Mouse (Mus musculus) splenic B cell, adult 2 months (primary cell): ENCODE results near the gene Actr1b.
A peak's percentile ranks its signal among the peaks of the same experiment; 100 is the strongest.
"Not testable (repeated sequence)": the region's sequence is repeated elsewhere in the genome, so short reads cannot be mapped to it uniquely, and the experiment has no call there.

ENCODE experiments used
- DNase-seq: peaks from one replicate; pipeline ENCODE4 v3.0.0-alpha.2; 2011; ENCODE audit warnings: low read depth, low spot score
- H3K27me3 ChIP-seq: 2 replicates; pipeline ENCODE4 v1.6.1; 2012; ENCODE audit warnings: mild to moderate bottlenecking, low read length, moderate library complexity, mixed read lengths; ENCODE audit not compliant: control insufficient read depth, poor library complexity, insufficient read depth, severe bottlenecking
- H3K36me3 ChIP-seq: 2 replicates; pipeline ENCODE4 v1.6.1; 2012; ENCODE audit warnings: mild to moderate bottlenecking, low read length, moderate library complexity, mixed read lengths; ENCODE audit not compliant: control insufficient read depth, poor library complexity, insufficient read depth, severe bottlenecking

Actr1b gene

DNA sequence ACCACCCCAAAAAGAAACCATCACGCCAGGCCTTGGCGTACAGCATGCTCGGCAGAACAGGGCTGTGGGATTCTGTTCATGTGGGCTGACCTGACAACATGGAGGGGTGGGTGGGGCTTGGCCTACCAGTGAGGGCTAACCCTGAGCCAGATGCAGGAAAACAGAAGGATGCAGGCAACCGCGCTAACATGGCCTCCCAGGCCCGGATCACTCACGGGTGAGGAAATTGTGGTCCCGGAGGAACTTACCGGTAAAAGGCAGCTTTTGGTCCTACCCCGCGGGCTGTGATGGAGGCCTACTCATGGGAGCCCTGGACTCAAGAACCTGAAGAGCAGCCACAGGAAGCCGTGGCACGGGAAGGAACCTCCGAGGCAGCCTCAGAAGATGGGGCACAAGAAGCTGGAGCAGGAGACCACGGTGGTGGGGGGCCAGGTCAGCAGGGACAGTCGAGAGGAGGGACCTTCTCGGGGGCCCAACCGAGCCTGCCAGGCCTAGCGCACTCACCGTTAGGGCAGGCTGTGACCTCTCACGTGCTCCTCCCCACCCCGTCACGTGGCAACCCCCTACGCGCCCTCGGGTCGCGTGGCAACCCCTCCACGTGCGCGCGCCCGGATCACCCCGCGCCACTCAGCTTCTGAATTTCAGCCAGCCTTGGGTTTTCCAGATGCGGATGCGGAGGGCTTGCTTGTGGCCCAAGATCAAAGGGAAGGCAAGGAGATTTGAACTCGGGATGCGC, 31.4 kb downstream of the Actr1b start, which contains the start of gene Fam178b:
TSS of gene Fam178b (minus strand) at position 564 of the 736 bp plus-strand sequence.
- Histone ChIP-seq H3K27me3 (no peaks in the 10 kb centered on the region), H3K36me3 (no peaks in the 10 kb centered on the region)
- no peak for DNase-seq

DNA sequence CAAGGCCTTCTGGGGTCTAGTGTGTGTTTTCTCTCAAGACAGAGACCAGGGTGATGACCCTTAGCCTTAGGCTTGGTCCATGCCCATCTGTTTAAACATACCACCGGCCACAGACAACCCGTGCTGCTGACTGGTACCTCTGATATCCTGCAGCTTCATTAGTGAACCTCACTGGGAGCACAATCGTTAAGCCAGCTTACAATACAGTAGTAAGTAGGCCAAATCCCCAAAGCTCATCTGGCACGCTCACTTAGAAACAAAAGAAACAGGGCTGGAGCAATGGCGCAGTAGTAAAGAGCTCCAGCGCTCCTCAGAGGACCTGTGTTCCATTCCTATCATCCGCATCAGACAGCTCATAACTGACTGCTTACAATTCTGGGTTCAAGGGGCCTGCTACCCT, 33.3 kb downstream of the Actr1b start:
- DNase-seq = no peak
- no peaks in the 10 kb centered on the region for H3K36me3 ChIP-seq
- H3K27me3 ChIP-seq = no peaks in the 10 kb centered on the region

DNA sequence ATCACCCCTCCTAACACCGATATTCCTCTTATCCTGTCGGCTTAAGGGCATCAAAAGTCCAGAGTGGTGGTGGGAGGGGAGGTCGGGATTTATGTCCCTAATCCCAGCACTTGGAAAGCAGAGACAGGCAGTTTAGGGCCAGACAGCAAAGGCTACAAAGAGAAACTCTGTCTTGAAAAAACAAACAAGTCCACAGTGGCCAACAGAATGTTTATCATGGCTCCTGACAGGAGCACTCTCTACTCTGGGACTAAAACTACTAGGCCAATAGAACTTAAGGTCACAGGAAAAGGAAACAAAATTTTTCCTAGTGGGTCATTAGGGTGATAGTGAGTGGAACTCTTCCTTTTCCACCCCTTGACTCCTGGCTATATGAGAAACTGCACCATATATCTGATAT, 39.3 kb downstream of the Actr1b start:
- H3K27me3 ChIP-seq = no peaks in the 10 kb centered on the region
- no peak for DNase-seq
- H3K36me3 ChIP-seq = no peaks in the 10 kb centered on the region

DNA sequence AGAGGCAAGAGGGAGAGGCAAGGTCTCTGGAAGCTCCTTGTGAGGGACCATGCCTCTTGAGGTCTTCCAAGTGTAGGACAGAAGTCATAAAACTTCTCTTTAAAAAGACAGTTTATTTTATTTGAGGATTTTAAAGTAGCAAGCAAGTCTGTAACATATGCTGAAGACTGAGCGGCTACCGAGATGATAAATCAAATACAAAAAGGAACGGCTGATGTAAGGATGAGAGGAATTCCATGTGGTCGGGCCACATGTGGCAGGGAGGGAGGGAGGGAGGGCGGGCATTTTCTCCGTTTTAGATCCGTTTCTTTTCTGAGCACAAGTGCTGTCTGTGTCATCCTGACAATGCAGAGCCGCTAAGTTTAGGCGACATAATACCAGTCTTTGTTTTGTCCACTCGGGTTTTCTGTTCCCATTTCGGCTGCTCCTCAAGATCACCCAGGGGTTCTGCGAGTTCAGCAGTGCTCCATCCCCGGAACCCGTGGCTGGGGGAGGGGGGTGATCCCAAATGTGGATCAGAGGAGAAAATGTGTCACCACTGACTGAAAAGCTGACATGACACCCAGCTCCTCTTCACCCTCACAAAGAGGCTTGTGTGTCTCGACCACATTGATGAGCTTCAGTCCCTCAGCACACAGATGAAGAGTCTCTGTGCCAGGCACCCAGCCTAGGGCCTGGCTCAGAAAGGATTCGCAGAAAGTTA, 41.4 kb downstream of the Actr1b start:
- Histone ChIP-seq H3K36me3 (no peaks in the 10 kb centered on the region), H3K27me3 (no peaks in the 10 kb centered on the region)
- DNase-seq = no peak

DNA sequence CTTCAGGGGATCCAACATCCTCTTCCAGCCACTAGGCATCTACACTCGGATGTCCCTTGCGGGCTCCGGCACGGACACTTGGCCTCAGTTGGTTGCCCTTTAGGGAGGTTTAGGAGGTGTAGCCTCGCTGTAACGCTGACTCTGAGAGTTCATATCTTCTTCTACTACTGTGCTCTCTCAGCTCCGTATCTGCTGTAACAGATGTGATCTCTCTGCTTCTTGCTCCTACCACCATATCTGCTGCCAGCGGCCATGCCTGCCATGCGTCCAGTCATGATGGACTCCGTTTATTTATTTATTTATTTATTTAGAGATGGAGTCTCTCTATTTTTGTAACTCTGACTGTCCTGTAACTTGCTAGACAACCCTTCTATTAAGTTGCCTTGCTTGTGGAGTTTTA, 43.0 kb downstream of the Actr1b start:
- no peaks in the 10 kb centered on the region for H3K27me3 ChIP-seq
- DNase-seq = no peak
- no peaks in the 10 kb centered on the region for H3K36me3 ChIP-seq

DNA sequence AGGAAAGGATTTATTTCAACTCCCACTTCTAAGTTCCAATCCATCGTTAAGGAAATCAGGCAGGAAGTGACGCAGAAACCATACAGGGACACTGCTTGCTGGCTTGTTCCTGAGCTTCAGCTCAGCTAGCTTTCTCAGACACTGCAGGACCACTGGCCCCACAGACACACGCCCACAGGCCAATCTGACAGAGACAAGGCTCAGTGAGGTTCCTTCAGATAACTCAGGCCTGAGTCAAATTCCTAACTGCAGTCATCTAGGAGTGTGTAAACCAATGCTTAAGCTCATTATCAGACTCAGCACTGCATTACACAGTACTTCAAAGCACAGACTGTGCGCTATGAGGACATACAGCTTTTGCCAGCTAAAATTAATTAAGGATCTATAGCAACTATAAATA, 44.0 kb downstream of the Actr1b start:
- Histone ChIP-seq H3K36me3 (no peaks in the 10 kb centered on the region), H3K27me3 (no peaks in the 10 kb centered on the region)
- no peak for DNase-seq

DNA sequence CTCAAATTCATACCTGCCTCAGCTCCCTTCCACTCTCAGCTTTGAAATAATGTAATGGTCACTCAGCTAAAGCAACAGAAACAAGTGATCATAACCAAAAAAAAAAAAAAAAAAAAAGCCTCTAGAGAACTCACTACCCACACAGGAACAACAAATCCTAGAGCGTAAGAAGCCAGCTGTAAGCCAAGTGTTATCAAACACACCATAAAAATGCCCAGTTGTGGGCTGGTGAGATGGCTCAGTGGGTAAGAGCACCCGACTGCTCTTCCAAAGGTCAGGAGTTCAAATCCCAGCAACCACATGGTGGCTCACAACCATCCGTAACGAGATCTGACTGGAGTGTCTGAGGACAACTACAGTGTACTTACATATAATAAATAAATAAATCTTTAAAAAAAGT, 46.2 kb downstream of the Actr1b start:
- not testable (repeated sequence) for H3K27me3 ChIP-seq, H3K36me3 ChIP-seq, DNase-seq

DNA sequence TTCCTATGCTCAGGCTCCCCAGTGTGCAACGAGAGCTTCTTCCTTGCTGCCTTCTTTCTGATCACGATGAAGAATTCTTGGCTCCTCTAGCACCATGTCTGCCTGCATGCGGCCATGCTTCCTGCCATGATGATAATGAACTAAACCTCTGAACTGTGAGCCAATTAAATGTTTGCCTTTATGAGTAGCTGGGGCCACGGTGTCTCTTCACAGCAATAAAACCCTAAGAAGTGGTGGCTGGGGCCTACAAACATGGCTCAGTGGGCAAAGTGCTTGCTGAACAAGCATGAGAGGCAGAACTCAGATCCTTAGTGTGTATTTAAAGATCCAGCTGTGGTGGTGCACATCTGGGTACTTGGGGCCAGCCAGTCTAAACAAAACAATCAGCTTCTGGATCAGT, 48.3 kb downstream of the Actr1b start:
- Histone ChIP-seq H3K36me3 (no peaks in the 10 kb centered on the region), H3K27me3 (no peaks in the 10 kb centered on the region)
- no peak for DNase-seq

DNA sequence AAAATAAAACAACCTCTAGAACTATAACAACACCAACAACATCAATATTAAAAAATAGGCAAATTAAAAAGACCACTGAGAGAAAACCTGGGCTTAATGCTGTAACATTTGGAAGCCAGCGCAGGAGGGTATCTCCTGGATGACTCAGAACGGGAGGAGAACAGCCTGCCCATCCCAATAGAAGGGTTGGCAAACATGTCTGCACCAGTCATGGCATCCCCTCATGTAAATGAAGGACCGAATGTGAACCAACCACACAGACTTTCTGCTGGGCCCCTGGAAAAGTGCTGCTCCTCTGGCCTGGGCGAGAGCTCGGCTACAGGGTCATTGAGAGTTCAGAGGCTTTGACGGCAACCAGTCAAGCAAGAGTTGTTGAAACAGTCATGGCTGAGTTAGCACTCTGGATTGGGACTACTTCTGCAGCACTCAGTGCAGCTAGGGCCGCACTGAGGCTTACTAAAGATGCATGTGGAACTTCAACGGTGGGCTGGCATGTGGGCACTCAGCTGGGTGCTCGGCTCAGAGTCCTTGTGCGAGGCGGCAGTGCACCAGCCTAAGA, 49.0 kb downstream of the Actr1b start:
- Histone ChIP-seq H3K36me3 (no peaks in the 10 kb centered on the region), H3K27me3 (no peaks in the 10 kb centered on the region)
- no peak for DNase-seq

DNA sequence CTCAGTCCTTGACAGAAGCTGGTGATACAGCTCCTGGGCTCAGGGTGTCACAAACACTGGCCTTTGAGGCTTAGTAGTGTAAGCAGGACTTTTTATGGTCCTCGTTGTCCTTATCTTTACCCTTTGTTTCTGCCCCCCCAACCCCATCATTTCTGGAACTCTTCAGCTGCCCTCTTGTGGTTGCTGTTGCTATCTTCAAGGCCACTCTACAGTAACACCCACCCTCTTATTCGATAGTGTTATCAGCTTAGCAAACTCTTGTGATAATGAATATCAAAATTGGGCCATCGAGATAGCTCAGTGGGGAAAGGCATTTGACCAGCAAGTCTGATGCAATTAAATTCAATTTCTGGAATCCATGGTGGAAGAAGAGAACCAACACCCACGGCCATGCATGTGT, 49.8 kb downstream of the Actr1b start:
- DNase-seq = peak; percentile 15

DNA sequence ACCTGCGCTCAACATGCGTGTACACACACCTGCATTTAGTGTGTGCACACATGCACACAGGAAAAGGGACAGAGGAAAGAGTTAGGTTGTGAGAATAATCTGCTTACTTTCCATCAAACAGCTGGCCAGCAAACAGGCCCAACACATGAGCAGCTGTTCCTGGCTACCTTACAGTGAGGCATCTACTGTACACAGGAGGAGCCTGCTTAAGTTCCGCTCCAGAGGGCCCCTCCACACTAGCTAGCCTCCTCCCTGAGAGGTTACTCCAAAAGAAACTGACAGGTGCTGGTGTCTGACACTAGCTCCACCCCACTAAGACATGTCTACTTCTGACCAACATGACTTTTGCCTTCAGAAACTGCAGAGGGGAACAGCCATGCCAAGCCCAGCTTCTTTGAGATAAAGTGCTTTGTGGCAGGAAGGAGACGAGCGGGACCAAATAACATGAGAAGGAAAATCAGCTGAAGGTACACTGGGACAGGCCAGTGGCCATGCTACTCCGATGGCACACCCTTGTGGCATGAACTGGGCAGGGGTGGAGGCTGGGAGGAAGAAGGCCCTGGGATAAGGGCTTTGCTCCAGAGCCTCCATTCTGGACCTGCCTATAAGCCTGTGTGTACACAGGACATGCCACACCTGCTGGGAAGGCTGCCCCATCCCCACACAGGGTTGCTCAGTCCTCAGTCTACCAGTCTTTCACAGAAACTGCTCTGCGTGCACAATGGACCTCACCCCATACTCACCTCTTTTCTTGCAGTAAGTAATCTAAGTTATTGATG, 55.4 kb downstream of the Actr1b start:
- DNase-seq = no peak
- H3K27me3 ChIP-seq = no peaks in the 10 kb centered on the region

More for the DNA sequence above, 49.8 kb downstream of the Actr1b start:
- Histone ChIP-seq H3K27me3 (no peaks in the 10 kb centered on the region), H3K36me3 (no peaks in the 10 kb centered on the region)

DNA sequence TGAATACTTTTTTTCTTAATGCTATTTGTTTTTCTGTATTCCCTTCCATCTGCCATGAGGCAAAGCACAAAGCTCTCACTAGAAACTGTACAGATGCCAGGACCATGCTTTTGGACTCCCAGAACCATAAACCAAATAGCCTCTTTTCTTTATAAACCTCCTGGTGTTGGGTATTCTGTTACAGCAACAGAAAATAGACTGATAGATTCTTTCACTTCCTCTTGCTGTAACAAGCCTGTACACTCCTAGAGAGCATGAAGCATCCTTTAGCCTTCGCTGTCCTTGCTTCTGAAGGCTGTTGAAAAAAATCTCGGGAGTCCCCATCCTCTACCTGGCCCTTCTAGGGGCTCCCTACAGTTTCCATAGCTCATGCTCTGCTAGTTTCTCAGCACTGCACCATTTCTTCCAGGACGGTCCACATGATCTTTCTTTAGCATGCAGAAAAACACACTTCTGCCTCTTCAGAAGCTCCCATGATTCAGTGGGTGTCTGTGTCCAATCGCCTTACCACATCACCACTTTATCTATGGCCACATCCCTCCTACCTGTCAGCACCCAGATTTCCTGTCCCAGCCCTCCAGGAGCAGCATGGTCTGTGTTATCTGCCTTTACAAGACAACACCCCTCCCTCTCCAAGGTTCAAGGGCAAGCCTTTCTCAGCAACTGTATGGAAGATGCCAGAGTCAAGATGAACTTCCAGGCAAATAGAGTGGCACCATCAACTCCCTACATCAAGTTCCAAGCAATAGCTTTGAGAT, 56.4 kb downstream of the Actr1b start:
- H3K36me3 ChIP-seq = no peaks in the 10 kb centered on the region
- DNase-seq = no peak
- H3K27me3 ChIP-seq = no peaks in the 10 kb centered on the region

More for the DNA sequence above, 55.4 kb downstream of the Actr1b start:
- H3K36me3 ChIP-seq = no peaks in the 10 kb centered on the region

DNA sequence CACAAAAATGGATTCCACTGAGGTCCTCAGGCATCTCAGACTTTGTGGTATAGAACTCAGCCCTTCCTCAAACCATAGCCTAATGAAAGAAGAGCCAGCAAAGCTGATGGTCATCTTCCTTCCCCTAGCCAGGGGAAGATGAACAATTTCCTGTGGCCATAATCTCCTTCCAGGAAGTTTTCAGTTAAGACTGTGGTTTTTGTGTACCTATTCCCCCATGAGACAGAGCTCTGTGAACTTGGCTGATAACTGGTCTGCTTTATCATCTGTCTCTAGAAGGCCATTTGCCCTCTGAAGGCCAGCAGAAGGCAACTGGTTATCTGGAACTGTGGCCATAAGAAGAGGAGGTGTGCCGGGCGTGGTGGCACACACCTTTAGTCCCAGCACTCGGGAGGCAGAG, 58.0 kb downstream of the Actr1b start:
- no peak for DNase-seq
- Histone ChIP-seq H3K36me3 (no peaks in the 10 kb centered on the region), H3K27me3 (no peaks in the 10 kb centered on the region)

DNA sequence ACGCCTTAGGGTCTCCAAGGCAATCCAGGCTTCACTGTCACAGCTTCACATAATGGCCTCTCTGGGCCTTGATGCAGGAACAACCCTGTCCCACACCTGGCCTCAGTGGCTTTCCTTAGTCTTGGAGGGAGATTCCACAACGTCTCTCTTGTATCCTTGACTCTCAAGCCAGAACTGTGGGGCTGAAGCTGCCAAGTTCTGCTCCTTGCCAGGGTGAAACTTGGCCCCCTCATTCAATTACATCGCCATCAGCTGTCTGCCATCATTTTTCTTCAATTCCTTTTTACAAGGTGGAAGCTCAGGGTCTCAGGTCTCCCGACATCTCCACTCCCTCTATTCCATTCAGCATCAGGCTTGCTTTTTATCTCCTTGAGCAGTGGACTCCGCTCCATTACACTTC, 59.2 kb downstream of the Actr1b start:
- no peak for DNase-seq
- no peaks in the 10 kb centered on the region for H3K36me3 ChIP-seq
- no peaks in the 10 kb centered on the region for H3K27me3 ChIP-seq
